In genomic region chr10:44383213-44383612, GRCm38 (mm10) we compare ENCODE assay signal across 19 mouse cellular contexts.
"Had no signal": no experiment of that assay in that cellular context is flagged by ENCODE, and none has a peak within 500 bp of the region (broad histone marks: within the 10 kb centered on the region; RNA-seq: fewer than 3 reads in every experiment).

No protein-coding gene starts in this region.

- H3K27ac ChIP-seq: midbrain, embryonic 10.5 days; midbrain, embryonic 12.5 days; neural tube, embryonic 13.5 days; neural tube, embryonic 15.5 days had no signal

- DNase-seq: lung, adult 18-20 months; lung, embryonic 14.5 days; lung, postnatal 10 days; lung, postnatal 4 days; midbrain, embryonic 14.5 days; retina, postnatal 1 day; right cerebral cortex, adult 18-20 months; right cerebral cortex, postnatal 25 days; right cerebral cortex, postnatal 4 days; spleen, adult 18-20 months; thymus, adult 2 months; thymus, postnatal 25 days; thymus, postnatal 4 days had no signal

- H3K9ac ChIP-seq: lung, embryonic 14.5 days; midbrain, embryonic 12.5 days; neural tube, embryonic 13.5 days; neural tube, embryonic 15.5 days had no signal

- H3K9me3 ChIP-seq: midbrain, embryonic 10.5 days; midbrain, embryonic 12.5 days; neural tube, embryonic 13.5 days; neural tube, embryonic 15.5 days had no signal

- H3K27me3 ChIP-seq: midbrain, embryonic 12.5 days; neural tube, embryonic 13.5 days; neural tube, embryonic 15.5 days had no signal

- H3K4me3 ChIP-seq: midbrain, embryonic 10.5 days; midbrain, embryonic 12.5 days; myocyte; neural tube, embryonic 13.5 days; neural tube, embryonic 15.5 days had no signal

- H3K4me2 ChIP-seq: lung, embryonic 14.5 days; midbrain, embryonic 12.5 days; neural tube, embryonic 13.5 days; neural tube, embryonic 15.5 days had no signal

- ATAC-seq: midbrain, embryonic 16.5 days had no signal

- H3K36me3 ChIP-seq: midbrain, embryonic 10.5 days; midbrain, embryonic 12.5 days; neural tube, embryonic 13.5 days; neural tube, embryonic 15.5 days had no signal
